Mouse (Mus musculus) limb, embryonic 10.5 days (tissue): Measurements from ENCODE around the gene Klf16. TPM values are rescaled to one million over a fixed set of nuclear protein-coding genes. Genes with fewer than 3 reads are reported as not detected.

ENCODE experiments used
- DNase-seq: peaks from one replicate; pipeline ENCODE4 v3.0.0-alpha.2; 2017; ENCODE audit warnings: low spot score
- H3K27ac ChIP-seq: fragments of 300-500 bp; sonication (generic); 2 replicates; pipeline ENCODE4 v1.5.1; 2016; ENCODE audit warnings: mild to moderate bottlenecking
- H3K27me3 ChIP-seq: fragments of 300-500 bp; sonication (generic); 2 replicates; pipeline ENCODE4 v1.6.1; 2016; ENCODE audit warnings: low read depth, mild to moderate bottlenecking; ENCODE audit not compliant: poor library complexity, severe bottlenecking
- H3K36me3 ChIP-seq: fragments of 300-500 bp; sonication (generic); 2 replicates; pipeline ENCODE4 v1.6.1; 2016; ENCODE audit warnings: mild to moderate bottlenecking, moderate library complexity
- H3K4me1 ChIP-seq: fragments of 300-500 bp; sonication (generic); 2 replicates; pipeline ENCODE4 v1.6.1; 2016
- H3K4me3 ChIP-seq: fragments of 300-500 bp; sonication (generic); 2 replicates; pipeline ENCODE4 v1.5.1; 2016; ENCODE audit warnings: mild to moderate bottlenecking, moderate library complexity
- H3K9me3 ChIP-seq: fragments of 300-500 bp; sonication (generic); replicated peaks from 2 replicates; pipeline ENCODE4 v1.6.1; 2016; ENCODE audit warnings: mild to moderate bottlenecking
- WGBS: fragments of 180-500 bp; shearing (Covaris S2); methylation state at CpG from one replicate; pipeline ENCODE4 v1.1.7; 2016; 5-methylcytosine and 5-hydroxymethylcytosine counted together
- polyA plus RNA-seq: library from polyadenylated mRNA; unstranded; fragments of >200 nt; fragmentation: Nextera tagmentation; extraction: Ambion mirVana; gene quantifications from 2 replicates; pipeline ENCODE4 v1.2.1, GENCODE M21; 2016

Klf16 gene
- polyA plus RNA-seq, 1 experiment from 2014 or later = 8.7 TPM

GRCm38 (mm10) chr10:80602698-80603325 lies 25.7 kb upstream of the Klf16 start, which contains the start of the genes Scamp4 and Adat3:
TSS of gene Scamp4 (plus strand) at chr10:80602872.
TSS of gene Adat3 (plus strand) at chr10:80602880.
- peak within 1 kb of the TSS; percentile 89 for H3K27ac ChIP-seq
- under 1% methylated on average over 54 of the region's 54 CpGs for WGBS
- H3K9me3 ChIP-seq = no peaks in the 10 kb centered on the region
- H3K27me3 ChIP-seq = no peaks in the 10 kb centered on the region
- H3K36me3 ChIP-seq = peaks cover 23% of the 10 kb centered on the region
- peak within 1 kb of the TSS; percentile 83 for H3K4me3 ChIP-seq
- H3K4me1 ChIP-seq = peaks cover 26% of the 10 kb centered on the region
- DNase-seq = peak; percentile 96

- H3K4me3 ChIP-seq = no peak overlapping the region
- no peak overlapping the region for H3K27ac ChIP-seq
- WGBS = 48% methylated on average over 4 of the region's 4 CpGs
- H3K9me3 ChIP-seq = no peaks in the 10 kb centered on the region
- no peaks in the 10 kb centered on the region for H3K27me3 ChIP-seq
- 0 out of 2 replicates have a peak, but pooled peaks cover 4% of the 10 kb centered on the region for H3K4me1 ChIP-seq
- no peaks in the 10 kb centered on the region for H3K36me3 ChIP-seq
- no peak for DNase-seq
These were observed 19.2 kb upstream of the Klf16 start for GRCm38 (mm10) chr10:80596318-80596717.

GRCm38 (mm10) chr10:80589879-80590854 lies 13.0 kb upstream of the Klf16 start, which contains the start of gene Abhd17a:
TSS of gene Abhd17a (minus strand) at chr10:80590341.
- no peaks in the 10 kb centered on the region for H3K9me3 ChIP-seq
- WGBS = under 1% methylated on average over 73 of the region's 73 CpGs
- peaks cover 19% of the 10 kb centered on the region for H3K36me3 ChIP-seq
- DNase-seq = peak; percentile 96
- peaks cover 44% of the 10 kb centered on the region for H3K4me1 ChIP-seq
- peak within 1 kb of the TSS; percentile 86 for H3K4me3 ChIP-seq
- peak within 1 kb of the TSS; percentile 87 for H3K27ac ChIP-seq
- no peaks in the 10 kb centered on the region for H3K27me3 ChIP-seq

GRCm38 (mm10) chr10:80589127-80589878 lies 12.2 kb upstream of the Klf16 start:
- 19% methylated on average over 12 of the region's 12 CpGs for WGBS
- Histone ChIP-seq H3K4me1 (peaks cover 51% of the 10 kb centered on the region), H3K27ac (peak overlapping the region; percentile 87), H3K4me3 (peak overlapping the region; percentile 86), H3K9me3 (no peaks in the 10 kb centered on the region), H3K36me3 (peaks cover 28% of the 10 kb centered on the region), H3K27me3 (no peaks in the 10 kb centered on the region)
- DNase-seq = no peak

- H3K9me3 ChIP-seq = no peaks in the 10 kb centered on the region
- no peak for DNase-seq
- peak overlapping the region; percentile 80 for H3K27ac ChIP-seq
- 74% methylated on average over 4 of the region's 4 CpGs for WGBS
- H3K36me3 ChIP-seq = peaks cover 46% of the 10 kb centered on the region
- H3K4me1 ChIP-seq = peaks cover 51% of the 10 kb centered on the region
- no peaks in the 10 kb centered on the region for H3K27me3 ChIP-seq
- peak overlapping the region; percentile 25; the same call in 1 of the 2 replicates for H3K4me3 ChIP-seq
These were observed 10.2 kb upstream of the Klf16 start for GRCm38 (mm10) chr10:80587305-80587657.

DNA sequence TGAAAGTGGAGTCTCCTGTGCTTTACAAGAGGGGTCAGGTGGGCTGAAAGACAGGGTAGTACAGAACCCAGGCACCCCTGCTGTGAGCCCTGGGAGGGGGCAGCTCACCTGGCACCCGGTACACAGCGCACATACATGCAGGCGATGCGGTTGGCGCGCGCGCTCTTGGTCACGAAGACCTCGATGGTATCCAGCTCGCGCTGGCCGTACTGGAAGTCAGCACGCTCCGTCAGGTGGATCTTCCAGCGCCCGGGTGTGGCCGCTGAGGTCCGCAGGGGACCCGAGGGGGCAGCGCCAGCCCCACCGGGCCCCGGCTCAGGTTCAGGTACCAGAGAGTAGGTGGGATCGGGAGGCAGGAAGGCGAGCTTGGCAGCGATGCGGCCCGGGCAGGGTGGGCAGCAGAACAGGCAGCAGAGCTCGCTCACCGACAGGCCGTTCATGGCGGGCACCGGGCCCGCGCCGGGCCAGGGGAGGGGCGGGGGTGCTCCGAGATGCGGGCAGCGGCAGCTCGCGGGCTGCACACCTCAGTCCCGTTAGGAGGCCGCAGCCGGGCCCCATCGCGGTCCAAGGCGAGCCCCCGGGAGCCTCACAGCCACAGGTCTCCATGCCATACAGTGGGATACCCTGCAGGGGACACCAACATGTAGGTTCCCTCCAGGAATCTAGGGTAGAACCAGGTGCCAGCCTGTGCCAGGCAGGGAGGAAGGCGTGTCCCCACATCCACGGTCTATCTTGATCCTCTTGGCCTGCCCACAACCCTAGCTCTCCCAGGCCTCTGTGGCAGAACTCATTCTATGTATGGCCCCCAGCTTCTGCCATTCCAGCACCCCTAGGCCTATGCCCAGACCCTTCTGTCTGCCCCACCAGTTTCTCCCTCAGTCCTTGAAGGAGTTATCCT lies 9.5 kb upstream of the Klf16 start:
- DNase-seq = no peak
- H3K27ac ChIP-seq = peak overlapping the region; percentile 80
- H3K4me1 ChIP-seq = peaks cover 47% of the 10 kb centered on the region
- H3K27me3 ChIP-seq = no peaks in the 10 kb centered on the region
- peaks cover 51% of the 10 kb centered on the region for H3K36me3 ChIP-seq
- H3K9me3 ChIP-seq = no peaks in the 10 kb centered on the region
- 93% methylated on average over 51 of the region's 51 CpGs for WGBS
- H3K4me3 ChIP-seq = peak overlapping the region; percentile 25

- peaks cover 57% of the 10 kb centered on the region for H3K36me3 ChIP-seq
- peak overlapping the region; percentile 25 for H3K4me3 ChIP-seq
- H3K4me1 ChIP-seq = peaks cover 47% of the 10 kb centered on the region
- H3K27me3 ChIP-seq = no peaks in the 10 kb centered on the region
- WGBS = 96% methylated on average over 8 of the region's 8 CpGs
- H3K27ac ChIP-seq = no peak overlapping the region
- DNase-seq = no peak
- no peaks in the 10 kb centered on the region for H3K9me3 ChIP-seq
These were observed 8.5 kb upstream of the Klf16 start for GRCm38 (mm10) chr10:80585581-80585980.

DNA sequence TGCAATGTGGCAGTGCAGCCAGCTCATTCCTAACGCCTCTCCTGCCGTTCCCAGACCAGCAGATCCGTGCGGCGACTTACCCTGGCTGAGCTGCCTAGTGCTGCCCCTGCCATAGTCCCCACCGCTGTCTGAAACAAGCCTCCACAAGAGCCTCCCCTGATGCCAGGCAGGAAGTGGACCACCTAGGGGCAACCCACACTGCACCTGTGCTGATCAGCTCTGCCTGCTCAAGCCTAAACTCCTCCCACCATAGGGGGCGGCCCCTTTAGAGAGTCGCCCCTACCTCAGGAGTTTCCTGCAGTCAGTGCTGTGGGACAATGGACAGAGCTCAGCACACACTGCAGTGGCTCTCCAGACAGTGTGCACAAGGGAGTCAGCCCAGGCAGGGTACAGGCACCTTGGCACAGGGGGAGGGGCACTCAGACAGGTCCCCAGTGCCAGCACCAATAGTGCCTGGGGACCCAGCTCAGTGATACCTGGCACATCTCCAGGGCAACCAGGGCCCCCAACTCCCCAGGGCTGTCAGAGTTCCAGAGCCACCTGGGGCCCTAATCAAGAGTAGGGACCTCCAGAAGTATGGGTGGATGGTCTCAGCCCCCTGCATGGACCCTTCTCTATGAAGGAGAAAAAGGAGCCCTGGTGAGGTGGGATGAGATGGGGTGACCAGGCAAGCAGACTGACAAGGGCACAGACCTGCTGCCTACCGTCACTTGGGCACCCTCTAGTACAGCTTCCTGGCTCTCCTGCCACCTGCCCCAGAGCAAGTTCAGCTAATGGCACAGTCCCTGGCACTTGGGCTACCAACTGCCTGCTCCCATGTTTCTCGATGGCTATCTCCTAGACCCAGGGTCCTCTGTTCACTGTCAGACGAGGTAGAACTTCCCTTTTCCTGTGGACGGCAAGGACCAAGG lies 7.8 kb upstream of the Klf16 start:
- Histone ChIP-seq H3K4me3 (peak overlapping the region; percentile 8), H3K4me1 (peaks cover 43% of the 10 kb centered on the region), H3K27ac (0 out of 2 replicates have a peak overlapping the region, but pooled peaks have one; percentile 34), H3K9me3 (no peaks in the 10 kb centered on the region), H3K27me3 (no peaks in the 10 kb centered on the region), H3K36me3 (peaks cover 57% of the 10 kb centered on the region)
- 84% methylated on average over 12 of the region's 12 CpGs for WGBS
- DNase-seq = no peak

DNA sequence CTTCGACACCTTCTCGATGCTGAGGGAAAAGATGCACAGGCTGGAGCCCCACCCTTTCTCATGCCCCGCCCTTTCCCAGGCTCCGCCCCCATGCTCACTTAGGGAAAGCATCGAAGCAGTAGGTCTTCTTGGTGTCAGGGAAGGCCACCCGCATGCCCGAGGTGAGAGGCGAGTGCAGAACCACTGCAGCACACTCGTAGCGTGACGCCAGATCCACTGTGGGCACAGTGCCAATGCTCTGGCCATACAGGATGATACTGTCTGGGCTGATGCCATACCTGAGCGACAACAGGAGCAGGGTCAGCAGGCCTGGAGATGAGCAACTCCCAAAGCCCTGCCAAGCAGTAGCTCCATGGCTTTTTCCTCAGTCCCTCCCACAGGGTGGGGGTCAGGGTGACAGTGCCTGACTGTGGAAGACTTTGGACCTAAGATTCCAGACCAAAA lies 6.9 kb upstream of the Klf16 start:
- Histone ChIP-seq H3K4me1 (peaks cover 42% of the 10 kb centered on the region), H3K36me3 (peaks cover 57% of the 10 kb centered on the region), H3K4me3 (0 out of 2 replicates have a peak overlapping the region, but pooled peaks have one; percentile 13), H3K27ac (no peak overlapping the region), H3K9me3 (no peaks in the 10 kb centered on the region), H3K27me3 (no peaks in the 10 kb centered on the region)
- no peak for DNase-seq
- 68% methylated on average over 12 of the region's 12 CpGs for WGBS

GRCm38 (mm10) chr10:80583047-80583446 lies 5.9 kb upstream of the Klf16 start:
- Histone ChIP-seq H3K27me3 (no peaks in the 10 kb centered on the region), H3K36me3 (peaks cover 57% of the 10 kb centered on the region), H3K27ac (no peak overlapping the region), H3K9me3 (no peaks in the 10 kb centered on the region), H3K4me1 (peaks cover 42% of the 10 kb centered on the region), H3K4me3 (no peak overlapping the region)
- DNase-seq = no peak
- 91% methylated on average over 5 of the region's 5 CpGs for WGBS

- 5% methylated on average over 8 of the region's 8 CpGs for WGBS
- H3K27me3 ChIP-seq = no peaks in the 10 kb centered on the region
- H3K36me3 ChIP-seq = peaks cover 29% of the 10 kb centered on the region
- no peaks in the 10 kb centered on the region for H3K9me3 ChIP-seq
- peak; percentile 54 for DNase-seq
- H3K4me1 ChIP-seq = peaks cover 55% of the 10 kb centered on the region
- peak overlapping the region; percentile 89 for H3K4me3 ChIP-seq
- H3K27ac ChIP-seq = peak overlapping the region; percentile 91
These were observed 1.8 kb upstream of the Klf16 start for GRCm38 (mm10) chr10:80578911-80579310.
